Mouse (Mus musculus) bone marrow, adult 2 months (tissue): ENCODE results near the gene Atp6v0d1.

Source experiments
- CTCF ChIP-seq: fragments of 200-500 bp; IDR thresholded peaks from 2 replicates; pipeline ENCODE4 v1.5.1; 2011; ENCODE audit warnings: low read length, control low read depth; ENCODE audit not compliant: control insufficient read depth, insufficient read depth
- POLR2A ChIP-seq: fragments of 200-500 bp; IDR thresholded peaks from 2 replicates; pipeline ENCODE4 v1.6.1; 2011; ENCODE audit warnings: low read depth, mild to moderate bottlenecking, control low read depth, low read length, borderline replicate concordance; ENCODE audit not compliant: control insufficient read depth

DNA sequence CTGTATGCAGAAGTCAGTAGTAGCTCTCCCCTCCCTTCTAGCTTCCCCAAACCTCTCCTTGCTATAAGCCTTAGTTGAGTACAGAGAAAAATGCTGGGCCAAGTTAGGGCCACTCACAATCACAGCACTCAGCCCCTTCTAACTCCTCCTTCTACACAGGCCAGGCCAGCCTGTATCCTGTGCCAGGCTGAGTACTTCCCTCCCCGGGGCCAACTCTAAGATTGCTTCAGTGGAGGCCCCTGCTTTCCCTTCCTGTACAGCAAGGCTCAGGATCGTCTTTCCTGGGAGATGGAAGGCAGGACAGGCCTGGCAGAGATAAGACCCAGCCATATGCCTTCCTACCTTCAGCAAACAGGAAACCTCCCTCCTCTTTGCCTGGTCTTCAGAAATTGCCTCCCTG is 32.4 kb downstream of the Atp6v0d1 start:
- TF ChIP-seq CTCF (no peak), POLR2A (no peak)
